Mouse (Mus musculus) megakaryocyte, embryonic 14.5 days (primary cell): ENCODE measurements around the gene Clcn6. TPM values are rescaled to one million over a fixed set of nuclear protein-coding genes. Genes with fewer than 3 reads are reported as not detected.

ENCODE experiments used
- H3K27me3 ChIP-seq: replicated peaks from 2 replicates; pipeline ENCODE3; 2012; ENCODE audit warnings: inconsistent platforms
- H3K36me3 ChIP-seq: replicated peaks from 2 replicates; pipeline ENCODE3; 2012; ENCODE audit warnings: low read length, inconsistent platforms, mixed read lengths
- H3K4me1 ChIP-seq: 2 replicates; pipeline ENCODE4 v1.6.1; 2012; ENCODE audit warnings: inconsistent platforms
- H3K4me3 ChIP-seq: replicated peaks from 2 replicates; pipeline ENCODE3; 2012; ENCODE audit warnings: moderate library complexity, mild to moderate bottlenecking, inconsistent platforms
- H3K9me3 ChIP-seq: 2 replicates; pipeline ENCODE4 v1.6.1; 2012; ENCODE audit warnings: inconsistent platforms
- FLI1 ChIP-seq: IDR thresholded peaks from 2 replicates; pipeline ENCODE4 v1.6.1; 2012; ENCODE audit warnings: low read length, inconsistent platforms, mixed read lengths
- GATA1 ChIP-seq: IDR thresholded peaks from 3 replicates; pipeline ENCODE4 v1.6.1; 2012; ENCODE audit warnings: mixed read lengths, low read length, inconsistent platforms, borderline replicate concordance
- polyA plus RNA-seq: library from polyadenylated mRNA; stranded (reverse); fragments of >175 nt; gene quantifications from 2 replicates; pipeline ENCODE4 v1.2.3, GENCODE M21; 2012; ENCODE audit warnings: low replicate concordance; ENCODE audit not compliant: insufficient read depth

Gene Clcn6
- polyA plus RNA-seq, 1 experiment, result 2.4 TPM

DNA sequence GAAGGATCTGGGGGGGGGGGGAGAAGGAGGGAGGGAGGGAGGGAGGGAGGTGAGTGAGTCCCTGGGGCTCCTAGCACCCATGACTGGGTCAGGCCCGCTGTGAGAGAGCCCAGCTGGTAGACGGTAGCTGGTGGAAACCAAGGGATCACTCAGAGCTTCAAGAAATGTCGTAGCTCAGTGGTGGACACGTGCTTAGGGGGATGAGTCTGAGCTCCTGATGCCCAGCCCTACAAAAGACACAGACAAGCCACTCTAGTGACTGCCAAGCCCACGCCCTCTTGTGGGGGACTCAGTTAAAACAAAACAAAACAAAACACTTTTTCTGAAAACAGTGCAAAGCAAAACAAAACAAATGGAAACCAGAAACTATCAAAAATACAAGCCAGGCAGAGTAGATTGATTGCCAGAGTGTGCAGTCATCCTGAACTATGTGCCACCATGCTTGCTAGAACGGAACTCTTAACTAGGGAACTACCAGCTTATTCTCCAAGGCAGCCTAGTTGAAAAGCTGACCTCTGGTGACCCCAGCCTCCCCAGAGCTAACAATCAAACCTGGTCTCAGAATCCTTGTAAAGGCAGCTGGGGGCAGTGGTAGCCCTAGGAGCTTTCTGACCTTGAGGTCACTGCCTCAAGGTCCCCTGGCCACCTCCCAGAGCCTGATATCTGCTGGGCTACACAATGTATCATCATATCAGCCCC, 27.2 kb upstream of the Clcn6 start:
- Histone ChIP-seq H3K27me3 (peaks cover 82% of the 10 kb centered on the region), H3K36me3 (no peaks in the 10 kb centered on the region), H3K4me3 (no peak overlapping the region), H3K4me1 (peaks cover 41% of the 10 kb centered on the region), H3K9me3 (no peaks in the 10 kb centered on the region)
- TF ChIP-seq FLI1 (no peak), GATA1 (no peak)

GRCm38 (mm10) chr4:148061086-148061480, 22.5 kb upstream of the Clcn6 start:
- peaks cover 31% of the 10 kb centered on the region for H3K36me3 ChIP-seq
- H3K9me3 ChIP-seq, result no peaks in the 10 kb centered on the region
- H3K27me3 ChIP-seq, result peaks cover 92% of the 10 kb centered on the region
- no peak overlapping the region for H3K4me3 ChIP-seq
- H3K4me1 ChIP-seq, result peaks cover 32% of the 10 kb centered on the region
- TF ChIP-seq FLI1 (no peak), GATA1 (no peak)

GRCm38 (mm10) chr4:148060120-148061085, 21.8 kb upstream of the Clcn6 start:
- TF ChIP-seq FLI1, result no peak
- TF ChIP-seq GATA1, result no peak
- peaks cover 94% of the 10 kb centered on the region for H3K27me3 ChIP-seq
- H3K36me3 ChIP-seq, result peaks cover 38% of the 10 kb centered on the region
- no peaks in the 10 kb centered on the region for H3K9me3 ChIP-seq
- no peak overlapping the region for H3K4me3 ChIP-seq
- H3K4me1 ChIP-seq, result peaks cover 25% of the 10 kb centered on the region

- Histone ChIP-seq H3K27me3 (peaks cover 89% of the 10 kb centered on the region), H3K36me3 (peaks cover 51% of the 10 kb centered on the region), H3K9me3 (no peaks in the 10 kb centered on the region), H3K4me1 (peaks cover 21% of the 10 kb centered on the region), H3K4me3 (no peak overlapping the region)
- TF ChIP-seq FLI1, result no peak
- TF ChIP-seq GATA1, result no peak
Measured at GRCm38 (mm10) chr4:148058993-148059392, 20.4 kb upstream of the Clcn6 start.

DNA sequence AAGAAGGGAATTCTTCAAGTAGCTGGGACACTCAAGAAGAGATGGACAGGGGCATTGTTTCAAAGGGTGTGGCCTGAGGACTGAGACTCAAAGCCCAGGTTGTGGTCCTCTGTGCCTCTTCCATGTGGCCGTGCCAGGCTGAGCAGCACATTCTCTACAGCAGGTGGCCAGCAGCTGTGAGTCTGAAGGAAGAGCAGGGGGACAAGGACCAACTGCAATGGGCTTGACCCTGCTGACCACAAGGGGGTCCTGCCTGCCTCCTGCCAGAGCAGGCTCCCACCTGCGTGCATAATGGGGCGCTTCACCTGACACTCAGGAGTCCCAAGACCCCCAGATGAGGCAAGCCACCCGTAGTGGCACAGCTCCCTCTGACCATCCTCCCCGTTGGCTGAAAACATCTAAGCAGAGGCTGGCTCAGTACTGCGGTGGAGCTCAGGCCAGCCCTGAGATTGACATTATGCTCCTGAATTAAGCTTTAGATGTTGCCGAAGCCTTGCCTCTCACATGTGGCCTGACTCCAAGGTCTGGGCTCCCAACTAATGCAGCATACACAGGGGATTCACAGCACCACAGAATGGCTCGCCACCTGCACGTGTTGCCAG, 19.7 kb upstream of the Clcn6 start:
- TF ChIP-seq FLI1, result no peak
- TF ChIP-seq GATA1, result no peak
- H3K27me3 ChIP-seq, result peaks cover 92% of the 10 kb centered on the region
- H3K4me1 ChIP-seq, result peaks cover 21% of the 10 kb centered on the region
- H3K36me3 ChIP-seq, result peaks cover 58% of the 10 kb centered on the region
- H3K9me3 ChIP-seq, result no peaks in the 10 kb centered on the region
- H3K4me3 ChIP-seq, result no peak overlapping the region

DNA sequence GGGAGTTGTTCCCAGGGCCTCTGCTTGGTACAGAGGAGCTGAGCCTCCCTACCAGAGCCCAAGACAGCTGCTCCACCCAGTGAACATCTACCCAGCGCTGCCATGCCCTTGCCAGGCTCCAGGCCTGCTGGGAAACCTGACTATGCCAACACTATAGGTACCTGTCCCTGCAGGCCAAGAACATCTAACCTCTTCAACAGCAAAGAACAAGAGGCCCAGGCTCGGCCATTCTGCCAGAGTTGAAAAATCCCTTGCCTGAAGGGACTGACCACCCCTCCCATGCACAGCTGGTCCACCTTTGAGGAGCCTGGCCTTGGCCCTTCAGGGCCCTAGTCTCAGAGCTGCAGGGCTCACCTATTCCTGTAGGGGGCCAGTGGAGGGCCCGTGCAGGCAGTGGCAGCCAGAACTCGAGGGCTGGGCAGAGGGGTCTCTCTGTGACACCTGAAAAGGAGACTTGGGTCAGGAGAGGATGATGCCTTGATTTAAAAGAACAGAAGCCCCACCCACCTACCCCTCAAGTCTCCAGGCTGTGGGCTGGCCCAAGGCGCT, 19.1 kb upstream of the Clcn6 start:
- TF ChIP-seq GATA1 (no peak), FLI1 (no peak)
- Histone ChIP-seq H3K9me3 (no peaks in the 10 kb centered on the region), H3K27me3 (peaks cover 92% of the 10 kb centered on the region), H3K36me3 (peaks cover 64% of the 10 kb centered on the region), H3K4me3 (no peak overlapping the region), H3K4me1 (peaks cover 21% of the 10 kb centered on the region)

GRCm38 (mm10) chr4:148056801-148057200, 18.2 kb upstream of the Clcn6 start:
- Histone ChIP-seq H3K4me1 (peaks cover 18% of the 10 kb centered on the region), H3K27me3 (peaks cover 92% of the 10 kb centered on the region), H3K36me3 (peaks cover 73% of the 10 kb centered on the region), H3K9me3 (no peaks in the 10 kb centered on the region), H3K4me3 (no peak overlapping the region)
- TF ChIP-seq GATA1 (no peak), FLI1 (no peak)

GRCm38 (mm10) chr4:148056246-148056645, 17.6 kb upstream of the Clcn6 start:
- peaks cover 92% of the 10 kb centered on the region for H3K27me3 ChIP-seq
- no peaks in the 10 kb centered on the region for H3K9me3 ChIP-seq
- TF ChIP-seq GATA1 (no peak), FLI1 (no peak)
- H3K4me3 ChIP-seq, result no peak overlapping the region
- peaks cover 18% of the 10 kb centered on the region for H3K4me1 ChIP-seq
- H3K36me3 ChIP-seq, result peaks cover 79% of the 10 kb centered on the region

GRCm38 (mm10) chr4:148054961-148055695, 16.5 kb upstream of the Clcn6 start:
- no peak for TF ChIP-seq FLI1
- no peak for TF ChIP-seq GATA1
- Histone ChIP-seq H3K36me3 (peaks cover 89% of the 10 kb centered on the region), H3K9me3 (no peaks in the 10 kb centered on the region; the same call in 1 of the 2 replicates), H3K4me1 (peaks cover 7% of the 10 kb centered on the region), H3K27me3 (peaks cover 93% of the 10 kb centered on the region), H3K4me3 (no peak overlapping the region)
